In the genomic region with DNA sequence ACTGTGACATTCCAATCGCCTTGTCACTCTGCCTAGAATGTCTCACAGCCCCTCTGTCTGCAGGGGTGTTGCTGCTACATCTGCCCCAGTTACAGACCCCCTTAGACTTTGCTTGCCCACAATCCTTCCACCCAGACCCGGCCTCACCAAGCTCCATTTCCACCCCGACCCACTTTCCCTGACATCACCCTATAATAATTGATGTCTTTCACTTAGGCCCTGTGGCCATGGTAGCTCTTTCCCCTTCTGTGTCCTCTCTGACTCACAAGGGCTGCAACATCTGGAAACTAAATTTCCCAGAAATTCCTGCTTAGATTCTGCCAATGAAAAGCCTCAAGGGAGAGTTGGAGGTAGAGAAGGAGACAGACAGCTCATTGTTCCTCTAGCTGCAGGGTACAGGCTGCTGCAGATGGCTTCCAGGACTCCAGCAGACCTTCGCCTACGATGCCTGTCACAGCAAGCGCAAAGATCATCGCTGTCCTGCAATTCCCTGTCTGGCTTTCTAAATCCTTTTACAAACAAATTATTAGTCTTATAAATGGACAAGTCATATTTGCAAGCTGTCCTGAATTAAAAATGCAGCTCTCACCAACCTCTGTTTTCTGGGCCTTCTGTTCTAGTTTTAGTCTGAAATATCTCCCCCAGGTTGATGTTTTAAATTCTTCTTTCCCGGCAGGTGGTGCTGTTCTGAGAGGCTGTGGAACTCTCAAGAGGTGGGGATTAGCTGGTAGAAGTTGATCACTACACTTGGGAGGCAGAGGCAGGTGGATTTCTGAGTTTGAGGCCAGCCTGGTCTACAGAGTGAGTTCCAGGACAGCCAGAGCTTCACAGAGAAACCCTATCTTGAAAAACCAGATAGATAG, we compare ENCODE assay signal across 18 mouse cellular contexts.
DNase-seq lines count a peak whose midpoint lies in the region; ATAC-seq and TF ChIP-seq lines count a peak whose summit lies in the region.
"Had no signal": no experiment of that assay in that cellular context is flagged by ENCODE, and none has a peak within 500 bp of the region (broad histone marks: within the 10 kb centered on the region; RNA-seq: fewer than 3 reads in every experiment).

No protein-coding gene starts in this region.

- no peaks in the 10 kb centered on the region for H3K79me2 ChIP-seq in heart, adult 2 months (replicated peaks; ENCODE audit: control insufficient read depth, insufficient read depth, low read length)

- no peaks in the 10 kb centered on the region for H3K27me3 ChIP-seq in heart, adult 2 months (ENCODE audit: control insufficient read depth, insufficient read depth, low read length)
- no peaks in the 10 kb centered on the region for H3K27me3 ChIP-seq in embryonic facial prominence, embryonic 10.5 days (replicated peaks; ENCODE audit: low read depth, poor library complexity, severe bottlenecking)
- no peaks in the 10 kb centered on the region for H3K27me3 ChIP-seq in limb, embryonic 10.5 days (ENCODE audit: low read depth, poor library complexity, severe bottlenecking)
- H3K27me3 ChIP-seq in liver, postnatal 0 days (ENCODE audit: insufficient read depth, low read length), result no peaks in the 10 kb centered on the region
- H3K27me3 ChIP-seq: heart, embryonic 13.5 days had no signal

- peaks cover 3% of the 10 kb centered on the region for H3K4me1 ChIP-seq in heart, adult 2 months (ENCODE audit: control insufficient read depth, insufficient read depth, low read length)
- H3K4me1 ChIP-seq in embryonic facial prominence, embryonic 10.5 days, result peaks cover 18% of the 10 kb centered on the region
- peaks cover 32% of the 10 kb centered on the region for H3K4me1 ChIP-seq in limb, embryonic 10.5 days
- no peaks in the 10 kb centered on the region for H3K4me1 ChIP-seq in liver, postnatal 0 days (ENCODE audit: insufficient read depth)

- H3K4me3 ChIP-seq in heart, adult 2 months, result no peak overlapping the region
- H3K4me3 ChIP-seq in embryonic facial prominence, embryonic 10.5 days, result no peak overlapping the region
- H3K4me3 ChIP-seq in limb, embryonic 10.5 days, result no peak overlapping the region
- no peak overlapping the region for H3K4me3 ChIP-seq in liver, postnatal 0 days (ENCODE audit: low read depth, low read length)
- H3K4me3 ChIP-seq: heart, embryonic 13.5 days; midbrain, embryonic 10.5 days; myocyte had no signal

- no peak overlapping the region for H3K4me2 ChIP-seq in liver, postnatal 0 days (ENCODE audit: low read depth, low read length)
- H3K4me2 ChIP-seq: heart, embryonic 13.5 days; lung, embryonic 14.5 days had no signal

- H3K36me3 ChIP-seq in heart, adult 2 months (ENCODE audit: control insufficient read depth, insufficient read depth, low read length), result no peaks in the 10 kb centered on the region
- no peaks in the 10 kb centered on the region for H3K36me3 ChIP-seq in embryonic facial prominence, embryonic 10.5 days (replicated peaks)
- H3K36me3 ChIP-seq in limb, embryonic 10.5 days, result no peaks in the 10 kb centered on the region
- no peaks in the 10 kb centered on the region for H3K36me3 ChIP-seq in liver, postnatal 0 days (replicated peaks; ENCODE audit: insufficient read depth, low read length)
- H3K36me3 ChIP-seq: heart, embryonic 13.5 days; midbrain, embryonic 10.5 days had no signal

- intact Hi-C loops in heart, adult 2 months (cut with DNase I), result no loop called here
- intact Hi-C loops in heart, postnatal 25 days (cut with DNase I), result no loop called here

- DNase-seq in heart, adult 2 months, result no peak
- no peak for DNase-seq in heart, postnatal 25 days (ENCODE audit: low spot score)
- DNase-seq in A20 (ENCODE audit: low read depth, low spot score), result peak; percentile 3
- DNase-seq in embryonic facial prominence, embryonic 10.5 days (ENCODE audit: low spot score), result peak; percentile 38
- no peak for DNase-seq in limb, embryonic 10.5 days (ENCODE audit: low spot score)
- no peak for DNase-seq in thymus, adult 18-20 months
- DNase-seq in liver, postnatal 0 days, result no peak
- no peak for DNase-seq in urinary bladder, postnatal 36 days (ENCODE audit: low spot score in 2 of 2)
- DNase-seq: adrenal gland, postnatal 25 days; forebrain, postnatal 0 days; kidney, adult 9 months; left cerebral cortex, postnatal 4 days; lung, embryonic 14.5 days had no signal

- H3K9ac ChIP-seq in heart, adult 2 months (ENCODE audit: low read depth, low read length), result no peak overlapping the region
- H3K9ac ChIP-seq in liver, postnatal 0 days (replicated peaks), result no peak overlapping the region
- H3K9ac ChIP-seq: forebrain, postnatal 0 days; heart, embryonic 13.5 days; lung, embryonic 14.5 days had no signal

- TF ChIP-seq CTCF in heart, adult 2 months (IDR thresholded peaks at IDR 0.05), result 0 out of 2 replicates have a peak, but pooled peaks have one; percentile 9
- no peak for TF ChIP-seq CTCF in liver, postnatal 0 days (IDR thresholded peaks at IDR 0.05; ENCODE audit: low read depth)

- ATAC-seq in liver, postnatal 0 days, result no peak
- ATAC-seq: forebrain, postnatal 0 days; hindbrain, embryonic 16.5 days had no signal

- WGBS in heart, adult 2 months, result 44% methylated on average over 8 of the region's 8 CpGs
- WGBS in embryonic facial prominence, embryonic 10.5 days, result 43% methylated on average over 8 of the region's 8 CpGs
- WGBS in limb, embryonic 10.5 days, result 75% methylated on average over 8 of the region's 8 CpGs
- WGBS in liver, postnatal 0 days (ENCODE audit: insufficient replicate concordance), result 79% methylated on average over 8 of the region's 8 CpGs

- TF ChIP-seq POLR2A in heart, adult 2 months (IDR thresholded peaks at IDR 0.05; ENCODE audit: insufficient read depth, low read depth, low read length), result no peak

- no peaks in the 10 kb centered on the region for H3K9me3 ChIP-seq in embryonic facial prominence, embryonic 10.5 days
- H3K9me3 ChIP-seq in limb, embryonic 10.5 days (replicated peaks), result no peaks in the 10 kb centered on the region
- no peaks in the 10 kb centered on the region for H3K9me3 ChIP-seq in liver, postnatal 0 days (ENCODE audit: low read length)
- H3K9me3 ChIP-seq: heart, embryonic 13.5 days; midbrain, embryonic 10.5 days had no signal

- no peak for TF ChIP-seq EP300 in heart, adult 2 months (IDR thresholded peaks at IDR 0.05; ENCODE audit: insufficient read depth, low read depth, low read length)
- no peak for TF ChIP-seq EP300 in liver, postnatal 0 days (IDR thresholded peaks at IDR 0.05; ENCODE audit: low read depth)

- no peak overlapping the region for H3K27ac ChIP-seq in heart, adult 2 months
- H3K27ac ChIP-seq in embryonic facial prominence, embryonic 10.5 days (replicated peaks), result peak overlapping the region; percentile 7; the same call in 1 of the 2 replicates
- peak overlapping the region; percentile 30; the same call in 1 of the 2 replicates for H3K27ac ChIP-seq in limb, embryonic 10.5 days
- H3K27ac ChIP-seq in liver, postnatal 0 days (ENCODE audit: low read depth), result no peak overlapping the region
- H3K27ac ChIP-seq: heart, embryonic 13.5 days; midbrain, embryonic 10.5 days; stomach, postnatal 0 days had no signal

Comparison
In these comparisons a context has a peak if more than half of its experiments do, and no peak if none do; other contexts are left out.
1. DNase-seq: peak in A20 (single experiment) and embryonic facial prominence, embryonic 10.5 days (single experiment); none in heart, adult 2 months (0 of 2), heart, postnatal 25 days (single experiment), limb, embryonic 10.5 days (single experiment), thymus, adult 18-20 months (0 of 2), liver, postnatal 0 days (single experiment) and urinary bladder, postnatal 36 days (0 of 2).
2. H3K27ac ChIP-seq: peak in embryonic facial prominence, embryonic 10.5 days (single experiment) and limb, embryonic 10.5 days (single experiment); none in heart, adult 2 months (single experiment) and liver, postnatal 0 days (single experiment).